Mouse (Mus musculus) bone marrow macrophage, adult 2 months (primary cell): ENCODE measurements around the gene Gcsh. TPM values are rescaled to one million over a fixed set of nuclear protein-coding genes. Genes with fewer than 3 reads are reported as not detected.

Source experiments
- H3K27ac ChIP-seq: 2 replicates; pipeline ENCODE4 v1.5.1; 2012; ENCODE audit warnings: low read depth, low read length; ENCODE audit not compliant: insufficient read depth
- H3K4me1 ChIP-seq: 2 replicates; pipeline ENCODE4 v1.6.1; 2012; ENCODE audit warnings: low read length; ENCODE audit not compliant: control insufficient read depth, insufficient read depth
- H3K4me3 ChIP-seq: 2 replicates; pipeline ENCODE4 v1.5.1; 2012; ENCODE audit warnings: mild to moderate bottlenecking, low read length, moderate library complexity; ENCODE audit not compliant: insufficient read depth
- CTCF ChIP-seq: IDR thresholded peaks from 2 replicates; pipeline ENCODE4 v1.5.1; 2012; ENCODE audit warnings: low read depth, mild to moderate bottlenecking, low read length, moderate library complexity
- POLR2A ChIP-seq: IDR thresholded peaks from 2 replicates; pipeline ENCODE4 v1.6.1; 2012; ENCODE audit warnings: mild to moderate bottlenecking, low read depth, low read length, borderline replicate concordance
- polyA plus RNA-seq: library from polyadenylated mRNA; stranded (reverse); fragments of >200 nt; gene quantifications from 2 replicates; pipeline ENCODE4 v1.2.4, GENCODE M21; 2012; ENCODE audit not compliant: missing spikeins, insufficient read depth, insufficient read length

The Gcsh gene
- polyA plus RNA-seq, 1 experiment, result 22.6 TPM

DNA sequence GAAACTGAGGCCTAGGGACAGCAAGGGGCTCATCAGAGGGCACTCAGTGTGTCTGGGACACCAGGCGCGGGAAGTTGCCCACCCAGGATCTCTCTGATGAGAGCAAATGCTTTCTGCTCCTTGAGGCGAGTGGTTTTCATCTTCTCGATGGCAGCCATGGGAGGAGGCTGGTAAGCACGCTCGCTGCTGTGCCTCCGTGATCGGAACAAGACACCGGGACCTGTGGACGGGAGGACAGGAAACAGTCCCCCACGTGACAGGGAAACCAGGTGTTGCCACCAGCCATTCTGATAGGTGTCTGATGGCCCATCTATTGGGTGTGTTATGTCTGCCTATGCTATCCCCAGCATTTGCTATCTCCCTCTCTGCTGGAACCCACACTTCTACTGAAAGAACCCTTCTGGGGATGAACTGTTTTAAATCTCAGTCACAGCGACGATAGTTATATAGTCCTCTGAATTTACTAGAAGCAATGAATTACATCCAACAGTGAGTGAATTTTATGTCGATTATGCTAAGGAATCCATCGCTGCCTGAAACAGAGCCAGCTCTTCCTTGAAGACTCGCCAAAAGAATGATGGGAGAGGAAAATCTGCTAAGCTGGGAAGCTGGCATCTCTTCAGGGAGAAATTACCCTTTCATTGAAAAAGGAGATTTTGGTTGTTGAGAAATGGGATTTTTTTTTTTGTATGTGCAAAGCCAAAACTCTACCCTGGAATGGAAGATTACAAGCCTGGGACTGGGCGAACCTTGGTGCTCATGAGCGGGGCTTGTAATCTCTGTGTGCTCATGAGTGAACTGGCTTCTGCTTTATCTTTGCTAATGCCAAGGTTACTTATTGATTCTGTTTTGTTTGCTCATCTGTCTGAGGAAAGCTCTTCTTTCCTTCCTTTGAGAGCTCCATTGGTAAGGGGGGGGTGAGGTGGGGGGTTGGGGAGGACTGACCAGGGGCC is 26.3 kb upstream of the Gcsh start:
- Histone ChIP-seq H3K4me3 (no peak overlapping the region), H3K4me1 (no peaks in the 10 kb centered on the region)
- TF ChIP-seq CTCF (no peak), POLR2A (no peak)

DNA sequence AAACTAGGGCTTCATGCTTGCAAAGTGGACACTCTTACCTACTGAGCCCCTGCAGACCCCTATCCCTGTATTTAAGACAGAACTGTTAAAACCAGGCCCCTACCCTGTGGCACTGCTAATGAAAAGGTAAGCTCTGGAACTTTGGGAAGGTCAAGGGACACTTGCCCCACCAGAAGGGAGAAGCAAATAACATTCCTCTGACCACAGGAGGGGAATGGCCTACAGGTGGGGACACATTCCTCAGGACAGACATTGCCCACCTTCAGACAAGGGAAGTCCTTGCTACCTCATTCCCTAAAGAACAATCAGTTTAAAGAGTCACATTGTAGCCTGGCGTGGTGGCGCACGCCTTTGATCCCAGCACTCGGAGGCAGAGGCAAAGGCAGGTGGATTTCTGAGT is 24.6 kb upstream of the Gcsh start:
- Histone ChIP-seq H3K4me1 (no peaks in the 10 kb centered on the region), H3K4me3 (no peak overlapping the region), H3K27ac (no peak overlapping the region)
- TF ChIP-seq POLR2A (no peak), CTCF (no peak)

More for the DNA sequence above, 26.3 kb upstream of the Gcsh start:
- H3K27ac ChIP-seq, result no peak overlapping the region

DNA sequence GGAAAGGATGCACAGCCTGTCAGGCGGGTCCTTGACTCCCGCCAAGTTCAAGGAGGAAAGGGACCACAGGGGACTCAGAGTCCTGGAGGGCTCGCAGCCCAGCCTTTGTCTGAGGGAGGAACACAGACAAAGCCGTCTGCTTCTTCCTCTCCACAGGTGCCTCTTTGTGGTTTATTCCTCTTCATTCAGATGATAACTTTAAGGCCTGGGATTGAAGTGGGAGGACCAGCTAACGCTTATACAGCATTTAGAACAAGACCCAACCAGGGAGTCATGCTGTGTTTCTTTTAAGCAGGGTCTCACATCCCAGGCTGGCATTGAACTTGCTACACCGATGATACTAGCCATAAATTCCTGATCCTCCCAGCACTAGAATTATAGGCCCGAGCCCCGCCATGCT is 23.7 kb upstream of the Gcsh start:
- TF ChIP-seq POLR2A (no peak), CTCF (no peak)
- Histone ChIP-seq H3K27ac (no peak overlapping the region), H3K4me1 (no peaks in the 10 kb centered on the region), H3K4me3 (no peak overlapping the region)

DNA sequence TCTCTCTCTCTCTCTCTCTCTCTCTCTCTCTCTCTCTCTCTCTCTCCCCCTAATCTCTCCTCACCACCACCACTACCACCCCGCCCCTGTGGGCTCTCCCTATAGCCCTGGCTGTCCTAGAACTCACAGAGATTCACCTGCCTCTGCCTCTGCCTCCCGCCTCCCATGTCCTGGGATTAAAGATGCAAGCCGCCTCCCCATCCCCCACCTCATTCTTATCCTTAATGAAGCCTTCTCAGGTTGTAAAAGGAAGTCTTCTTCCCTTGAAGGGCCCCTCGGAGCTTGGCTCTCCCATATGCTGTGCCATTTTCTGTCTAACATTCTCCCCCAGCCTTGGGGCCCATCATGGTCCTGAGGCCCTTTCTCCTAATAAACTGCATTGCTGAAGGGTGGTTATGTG is 22.3 kb upstream of the Gcsh start:
- Histone ChIP-seq H3K27ac (no peak overlapping the region), H3K4me3 (no peak overlapping the region), H3K4me1 (no peaks in the 10 kb centered on the region)
- no peak for TF ChIP-seq POLR2A

DNA sequence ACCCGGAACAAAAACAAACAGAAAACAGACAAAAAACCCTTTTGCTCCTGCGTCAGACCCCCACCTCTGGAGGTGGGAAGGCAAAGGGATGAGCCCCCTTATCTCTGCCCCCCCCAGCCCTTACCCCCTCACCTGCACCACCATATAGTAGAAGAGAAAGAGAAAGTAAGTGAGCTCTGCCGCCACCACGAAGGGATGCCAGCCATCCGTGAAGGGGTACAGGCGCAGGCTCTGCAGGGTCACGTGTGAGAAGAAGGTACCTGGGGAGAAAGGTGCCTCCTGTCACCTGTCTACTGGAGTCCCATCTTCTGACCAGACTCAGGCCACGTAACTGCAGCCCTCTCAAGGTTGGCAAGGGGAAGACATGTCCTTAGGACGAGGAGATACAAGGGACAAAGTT is 18.0 kb upstream of the Gcsh start:
- TF ChIP-seq POLR2A (no peak), CTCF (no peak)
- H3K4me1 ChIP-seq, result no peaks in the 10 kb centered on the region
- H3K4me3 ChIP-seq, result no peak overlapping the region
- no peak overlapping the region for H3K27ac ChIP-seq

DNA sequence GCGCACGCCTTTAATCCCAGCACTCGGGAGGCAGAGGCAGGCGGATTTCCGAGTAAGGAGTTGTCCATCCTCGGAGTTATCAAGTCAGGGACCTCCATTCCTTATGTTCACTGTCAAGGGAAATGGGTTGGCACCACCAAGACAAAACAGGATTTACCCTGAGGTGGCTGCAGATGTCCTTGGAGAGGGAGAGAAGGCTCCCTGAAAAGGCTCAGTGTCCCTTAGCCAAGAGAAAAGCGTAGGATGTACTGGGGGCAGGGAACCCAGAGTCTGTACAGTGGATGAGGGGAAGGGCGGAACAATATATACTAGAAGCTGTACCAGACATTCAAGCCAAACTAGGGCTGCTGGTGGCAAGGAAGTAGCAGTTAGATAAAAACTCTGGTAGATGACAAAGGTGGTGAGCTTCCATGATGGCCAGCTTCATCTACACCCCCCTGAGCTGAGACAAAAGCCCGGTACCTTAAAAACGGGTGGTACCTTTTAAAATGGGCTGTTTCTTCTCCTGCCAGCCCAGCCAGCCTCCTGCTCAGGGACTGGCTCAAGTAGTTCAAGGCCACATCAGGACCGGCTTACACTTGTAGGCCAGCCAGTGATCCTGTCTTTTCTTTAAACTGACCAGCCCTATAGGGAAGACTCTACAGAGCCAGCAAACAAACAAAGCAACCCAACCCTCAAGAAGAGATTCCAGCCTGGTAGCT is 829 bp upstream of the Gcsh start:
- TF ChIP-seq POLR2A (no peak), CTCF (no peak)
- Histone ChIP-seq H3K4me3 (peak overlapping the region; percentile 54), H3K4me1 (peaks cover 9% of the 10 kb centered on the region), H3K27ac (no peak overlapping the region)

DNA sequence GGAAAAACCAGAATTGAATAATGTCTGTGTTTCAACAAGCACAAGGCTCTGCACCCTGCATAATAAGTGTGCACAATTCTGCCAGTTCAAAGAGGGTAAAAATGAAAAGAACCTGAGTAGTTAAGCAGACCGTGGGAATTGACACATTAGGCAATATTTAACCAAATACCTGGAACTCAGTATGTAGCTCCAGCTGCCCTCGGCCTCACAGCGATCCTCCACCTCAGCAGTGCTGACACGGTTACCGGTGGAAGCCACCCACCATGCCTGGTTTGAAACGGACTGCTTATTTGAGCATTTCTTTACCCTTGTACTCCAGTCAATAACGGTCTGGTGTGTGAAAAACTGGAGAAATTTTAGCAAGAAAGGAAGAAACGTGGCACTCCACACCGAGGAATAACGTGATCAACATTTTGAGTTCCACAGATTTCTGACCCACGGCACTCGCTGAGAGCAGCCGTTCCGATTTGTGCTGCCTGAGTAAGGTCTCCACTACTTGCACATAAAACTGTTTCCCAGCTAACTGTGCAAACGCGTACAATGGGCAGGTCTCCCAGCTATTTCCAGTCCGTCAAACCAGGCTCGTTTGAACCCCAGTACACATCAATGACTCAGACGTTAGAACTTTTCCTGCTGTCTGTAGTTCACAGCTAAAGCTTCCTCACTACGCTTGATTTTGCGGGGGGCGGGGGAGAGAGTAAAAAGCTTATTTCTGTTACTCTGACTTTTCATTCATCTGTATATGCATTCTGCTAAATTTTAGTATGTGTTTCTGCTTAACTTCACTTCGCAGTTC is 963 bp downstream of the Gcsh start:
- H3K27ac ChIP-seq, result no peak overlapping the region
- peaks cover 9% of the 10 kb centered on the region for H3K4me1 ChIP-seq
- H3K4me3 ChIP-seq, result peak overlapping the region; percentile 89
- TF ChIP-seq CTCF, result no peak
- TF ChIP-seq POLR2A, result no peak

DNA sequence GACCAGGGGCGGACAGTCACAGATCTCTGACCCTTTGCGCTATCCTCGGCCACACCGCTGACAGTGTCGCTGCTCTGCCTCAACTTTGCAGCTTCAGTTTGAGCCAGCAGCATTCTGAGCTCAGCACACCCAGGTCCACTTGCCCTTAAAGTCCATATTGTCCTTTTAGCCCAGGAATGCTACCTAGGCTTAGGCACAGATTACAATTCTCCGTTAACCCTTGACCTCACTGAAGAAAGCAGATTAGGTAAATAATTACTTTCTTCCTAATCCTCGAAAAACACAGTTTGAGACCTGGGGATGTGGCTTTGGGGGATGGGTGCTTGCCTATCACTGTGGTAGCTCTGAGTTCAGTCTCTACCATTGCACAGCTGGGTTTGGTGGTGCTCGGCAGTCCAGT is 2.1 kb downstream of the Gcsh start:
- H3K27ac ChIP-seq, result no peak overlapping the region
- TF ChIP-seq POLR2A (no peak), CTCF (no peak)
- H3K4me3 ChIP-seq, result no peak overlapping the region
- peaks cover 9% of the 10 kb centered on the region for H3K4me1 ChIP-seq

DNA sequence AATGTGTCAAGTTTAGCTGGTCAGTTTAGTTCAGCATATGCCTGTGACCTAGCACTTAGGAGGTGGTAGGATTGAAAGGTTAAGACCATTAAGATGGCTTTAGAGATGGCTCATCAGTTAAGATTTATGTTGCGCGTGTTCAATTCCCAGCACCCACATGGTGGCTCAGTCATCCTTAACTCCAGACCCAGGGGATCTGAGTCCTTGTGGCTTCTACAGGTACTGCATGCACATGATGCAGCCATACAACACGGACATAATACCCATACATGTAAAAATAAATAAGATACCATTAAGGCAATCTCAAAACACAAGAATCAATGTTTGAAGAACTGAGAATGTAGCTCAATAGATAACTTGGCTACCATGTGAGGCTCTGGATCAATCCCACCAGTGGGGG is 3.5 kb downstream of the Gcsh start:
- no peak for TF ChIP-seq CTCF
- no peak for TF ChIP-seq POLR2A
- Histone ChIP-seq H3K4me1 (peaks cover 9% of the 10 kb centered on the region), H3K27ac (no peak overlapping the region), H3K4me3 (no peak overlapping the region)

DNA sequence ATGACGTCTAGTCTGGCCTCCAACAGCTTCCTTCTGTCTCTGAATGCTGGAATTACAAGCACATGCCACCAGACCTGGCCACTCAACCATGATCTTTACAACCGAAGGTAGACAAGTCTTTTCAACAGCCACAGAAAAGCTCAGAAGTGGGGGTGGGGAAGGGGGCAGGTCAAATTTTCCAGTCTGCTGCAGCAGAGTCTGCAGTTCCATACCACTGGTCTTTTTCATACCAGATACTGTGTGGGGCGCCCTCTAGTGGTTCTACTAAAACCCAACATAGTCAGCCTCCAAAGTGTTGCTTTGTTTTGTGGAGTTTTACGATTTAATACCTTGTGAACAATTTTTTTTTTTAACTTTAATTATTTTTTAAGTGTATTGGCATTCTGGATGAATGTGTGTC is 13.2 kb downstream of the Gcsh start:
- Histone ChIP-seq H3K4me3 (no peak overlapping the region), H3K4me1 (peaks cover 17% of the 10 kb centered on the region), H3K27ac (no peak overlapping the region)
- TF ChIP-seq CTCF (peak; percentile 20; the same call in 1 of the 2 replicates), POLR2A (no peak)
